Mouse (Mus musculus): ENCODE results near the gene Vwa3b.

- no peak for TF ChIP-seq CTCF (IDR thresholded peaks at IDR 0.05; ENCODE audit: control insufficient read depth, insufficient read depth, low read length)
- TF ChIP-seq POLR2A (IDR thresholded peaks at IDR 0.05; ENCODE audit: borderline replicate concordance, control insufficient read depth, low read depth, low read length), result no peak
These were observed 13.4 kb upstream of the Vwa3b start for GRCm38 (mm10) chr1:37013006-37013405.

Measured in bone marrow, adult 2 months (tissue).